Mouse (Mus musculus) hindbrain, embryonic 14.5 days (tissue): ENCODE data around the gene Olfr731. TPM values are rescaled to one million over a fixed set of nuclear protein-coding genes. Genes with fewer than 3 reads are reported as not detected.

ENCODE experiments used
- ATAC-seq: fragments of 200-750 bp; cut with Nextera tagmentation; 2 replicates; pipeline ENCODE4 v1.8.0; 2017; ENCODE audit warnings: moderate number of reproducible peaks, mild to moderate bottlenecking, moderate TSS enrichment, moderate library complexity; ENCODE audit not compliant: low FRiP score
- DNase-seq: peaks from one replicate; pipeline ENCODE4 v3.0.0-alpha.2; 2015; ENCODE audit warnings: low spot score
- H3K27ac ChIP-seq: fragments of 300-500 bp; sonication (generic); 2 replicates; pipeline ENCODE4 v1.5.1; 2014; ENCODE audit warnings: mild to moderate bottlenecking, moderate library complexity
- H3K27me3 ChIP-seq: fragments of 300-500 bp; sonication (generic); 2 replicates; pipeline ENCODE4 v1.6.1; 2014; ENCODE audit warnings: mild to moderate bottlenecking, low read length, mixed read lengths; ENCODE audit not compliant: control insufficient read depth, insufficient read depth
- H3K36me3 ChIP-seq: fragments of 300-500 bp; sonication (generic); replicated peaks from 2 replicates; pipeline ENCODE4 v1.6.1; 2014; ENCODE audit not compliant: control insufficient read depth, insufficient read depth
- H3K4me1 ChIP-seq: fragments of 300-500 bp; sonication (generic); replicated peaks from 2 replicates; pipeline ENCODE4 v1.6.1; 2014; ENCODE audit warnings: antibody characterized with exemption, low read length, mixed read lengths; ENCODE audit not compliant: control insufficient read depth, insufficient read depth
- H3K4me2 ChIP-seq: fragments of 300-500 bp; sonication (generic); replicated peaks from 2 replicates; pipeline ENCODE4 v1.6.1; 2014; ENCODE audit warnings: mild to moderate bottlenecking, moderate library complexity
- H3K4me3 ChIP-seq: fragments of 300-500 bp; sonication (generic); replicated peaks from 2 replicates; pipeline ENCODE4 v1.5.1; 2014; ENCODE audit warnings: mild to moderate bottlenecking, low read length
- H3K9ac ChIP-seq: fragments of 300-500 bp; sonication (generic); 2 replicates; pipeline ENCODE4 v1.6.1; 2014
- H3K9me3 ChIP-seq: fragments of 300-500 bp; sonication (generic); 2 replicates; pipeline ENCODE4 v1.6.1; 2016; ENCODE audit warnings: low read length; ENCODE audit not compliant: control insufficient read depth
- WGBS: fragments of 180-500 bp; shearing (Covaris S2); extraction: QIAGEN DNeasy Blood & Tissue Kit; methylation state at CpG from one replicate; pipeline ENCODE4 v1.1.7; 2014; 5-methylcytosine and 5-hydroxymethylcytosine counted together
- polyA plus RNA-seq: library from polyadenylated mRNA; unstranded; fragments of >200 nt; fragmentation: Nextera tagmentation; extraction: Ambion mirVana; gene quantifications from 2 replicates; pipeline ENCODE4 v1.2.1, GENCODE M21; 2014

Gene Olfr731
- polyA plus RNA-seq = not detected in 2 replicates

DNA sequence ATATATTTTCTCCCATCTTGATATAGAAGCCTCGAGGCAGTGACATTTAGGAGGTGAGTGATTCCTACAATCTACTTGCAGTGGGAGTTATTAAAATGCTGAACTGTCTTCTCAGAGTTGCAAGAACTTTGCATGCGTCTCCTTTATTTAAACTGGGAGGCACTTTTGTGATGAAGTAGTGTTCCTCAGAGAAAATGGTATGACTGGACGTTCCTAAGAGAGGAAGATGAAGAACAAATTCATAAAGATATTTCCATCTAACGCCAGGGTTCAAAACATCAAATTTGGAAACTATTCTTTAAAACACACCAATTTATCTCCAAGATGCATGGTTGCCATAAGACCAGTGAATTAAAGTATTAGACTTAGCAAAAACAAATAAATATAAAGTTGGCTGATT is at the start of gene Olfr731:
Gene Olfr731 (minus strand): TSS at position 101 of the 400 bp plus-strand sequence.
- H3K36me3 ChIP-seq = no peaks in the 10 kb centered on the region
- no peaks in the 10 kb centered on the region for H3K9me3 ChIP-seq
- no peak for ATAC-seq
- no peak within 1 kb of the TSS for H3K4me3 ChIP-seq
- no peak within 1 kb of the TSS for H3K27ac ChIP-seq
- H3K4me1 ChIP-seq = no peaks in the 10 kb centered on the region
- H3K9ac ChIP-seq = no peak within 1 kb of the TSS
- H3K4me2 ChIP-seq = no peak within 1 kb of the TSS
- DNase-seq = no peak
- WGBS = 84% methylated on average over 4 of the region's 4 CpGs
- H3K27me3 ChIP-seq = no peaks in the 10 kb centered on the region

DNA sequence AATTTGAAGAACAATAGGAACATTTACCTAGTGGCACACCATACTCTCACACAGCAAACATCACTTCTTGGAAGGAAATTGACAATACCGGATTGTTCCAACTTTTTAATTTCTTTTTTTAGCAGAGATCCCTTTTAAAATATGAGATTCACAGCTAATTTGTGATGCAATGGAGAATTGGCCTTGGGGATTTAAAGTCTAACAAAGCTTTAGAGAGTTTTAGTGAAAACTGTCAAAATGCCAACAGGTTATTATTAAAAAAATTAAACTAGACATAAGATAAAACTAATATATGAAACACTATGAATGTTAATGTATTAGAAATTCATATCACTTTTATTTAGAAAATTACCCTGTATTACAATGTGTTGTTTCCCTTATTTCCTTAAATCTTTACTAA is 42.4 kb upstream of the Olfr731 start, which contains the start of gene Olfr732:
Gene Olfr732 (minus strand): TSS at position 101 of the 400 bp plus-strand sequence.
- WGBS = 97% methylated on average over 1 of the region's 1 CpGs
- H3K4me1 ChIP-seq = no peaks in the 10 kb centered on the region

DNA sequence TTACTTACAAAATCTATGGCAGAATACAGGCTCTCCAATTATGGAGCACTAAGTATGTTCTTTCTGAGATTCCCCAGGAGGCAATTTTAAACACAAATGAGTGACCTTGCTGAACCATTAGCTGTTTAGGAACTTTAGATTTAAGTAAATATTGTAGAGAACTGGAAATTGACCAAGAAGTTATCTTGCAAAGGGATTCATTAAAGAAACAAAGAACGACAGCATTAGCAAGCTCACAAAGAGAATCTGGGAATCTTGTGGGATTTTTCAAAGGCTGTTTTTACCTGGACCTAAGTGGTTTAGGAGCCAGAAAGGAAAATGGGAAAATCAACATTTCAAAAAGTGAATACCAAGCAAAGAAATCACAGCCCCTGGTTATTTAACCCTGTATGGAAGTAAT is 53.6 kb downstream of the Olfr731 start, which contains the start of gene Olfr730:
Gene Olfr730 (minus strand): TSS at position 101 of the 400 bp plus-strand sequence.
- Histone ChIP-seq H3K9ac (no peak within 1 kb of the TSS), H3K4me1 (no peaks in the 10 kb centered on the region), H3K4me2 (no peak within 1 kb of the TSS), H3K27me3 (no peaks in the 10 kb centered on the region), H3K9me3 (no peaks in the 10 kb centered on the region), H3K4me3 (no peak within 1 kb of the TSS), H3K36me3 (no peaks in the 10 kb centered on the region), H3K27ac (no peak within 1 kb of the TSS)
- ATAC-seq (no peak), DNase-seq (no peak)
- 74% methylated on average over 1 of the region's 1 CpGs for WGBS

More for the DNA sequence above, 42.4 kb upstream of the Olfr731 start, which contains the start of gene Olfr732:
- Histone ChIP-seq H3K9ac (no peak within 1 kb of the TSS), H3K27ac (no peak within 1 kb of the TSS), H3K9me3 (no peaks in the 10 kb centered on the region), H3K4me3 (no peak within 1 kb of the TSS), H3K36me3 (no peaks in the 10 kb centered on the region), H3K27me3 (no peaks in the 10 kb centered on the region), H3K4me2 (no peak within 1 kb of the TSS)
- ATAC-seq (no peak), DNase-seq (no peak)

Other genes with a start within 250 kb of the Olfr731 start
- not detected in 2 replicates for gene Olfr725, start 201.5 kb downstream of the Olfr731 start, polyA plus RNA-seq
- not detected in 2 replicates for gene Olfr726, start 150.9 kb downstream of the Olfr731 start, polyA plus RNA-seq
- gene Olfr727, start 118.7 kb downstream of the Olfr731 start, polyA plus RNA-seq = not detected in 2 replicates
- gene Olfr728, start 99.2 kb downstream of the Olfr731 start, polyA plus RNA-seq = not detected in 2 replicates
- gene Olfr729, start 89.0 kb downstream of the Olfr731 start, polyA plus RNA-seq = not detected in 2 replicates
- not detected in 2 replicates for gene Olfr730, start 53.7 kb downstream of the Olfr731 start, polyA plus RNA-seq
- gene Olfr732, start 42.3 kb upstream of the Olfr731 start, polyA plus RNA-seq = not detected in 2 replicates
- gene Olfr733, start 59.7 kb upstream of the Olfr731 start, polyA plus RNA-seq = not detected in 2 replicates
- not detected in 2 replicates for gene Olfr734, start 84.9 kb upstream of the Olfr731 start, polyA plus RNA-seq
- gene Olfr735, start 107.0 kb upstream of the Olfr731 start, polyA plus RNA-seq = not detected in 2 replicates
- not detected in 2 replicates for gene Tlr11, start 116.0 kb upstream of the Olfr731 start, polyA plus RNA-seq
- gene Olfr736, start 139.3 kb upstream of the Olfr731 start, polyA plus RNA-seq = not detected in 2 replicates
- not detected in 2 replicates for gene Olfr738, start 165.7 kb upstream of the Olfr731 start, polyA plus RNA-seq
- not detected in 2 replicates for gene Olfr739, start 176.8 kb upstream of the Olfr731 start, polyA plus RNA-seq
- gene Olfr740, start 203.7 kb upstream of the Olfr731 start, polyA plus RNA-seq = not detected in 2 replicates
- not detected in 2 replicates for gene Olfr741, start 230.9 kb upstream of the Olfr731 start, polyA plus RNA-seq